Mouse (Mus musculus) E14TG2a.4 (cell line): ENCODE results near the gene Shisal1.

ENCODE experiments used
- CTCF ChIP-seq: conservative IDR thresholded peaks from 2 replicates; pipeline ENCODE4 v1.5.1; 2014; ENCODE audit warnings: low read length
- NANOG ChIP-seq: IDR thresholded peaks from 2 replicates; pipeline ENCODE4 v1.6.1; 2014; ENCODE audit warnings: borderline replicate concordance, low read length, mixed read lengths
- POU5F1 ChIP-seq: IDR thresholded peaks from 2 replicates; pipeline ENCODE4 v1.6.1; 2014; ENCODE audit warnings: low read length, borderline replicate concordance

- TF ChIP-seq CTCF: no peak
- no peak for TF ChIP-seq POU5F1
- TF ChIP-seq NANOG: no peak
These were observed 115.8 kb downstream of the Shisal1 start for GRCm38 (mm10) chr15:84331066-84331612.
